Mouse (Mus musculus) large intestine, adult 2 months (tissue): ENCODE data around the gene Slc10a7. TPM values are rescaled to one million over a fixed set of nuclear protein-coding genes. Genes with fewer than 3 reads are reported as not detected.
"Not testable (repeated sequence)": the region's sequence is repeated elsewhere in the genome, so short reads cannot be mapped to it uniquely, and the experiment has no call there.

Experiments used
- DNase-seq: peaks from one replicate; pipeline ENCODE4 v3.0.0-alpha.2; 2012; ENCODE audit warnings: low read depth, low spot score
- WGBS: fragments of 180-500 bp; shearing (Covaris S2); methylation state at CpG from one replicate; pipeline ENCODE4 v1.1.7; 2018; 5-methylcytosine and 5-hydroxymethylcytosine counted together
- polyA plus RNA-seq: library from polyadenylated mRNA; depleted of rRNA; stranded (reverse); fragments of >200 nt; gene quantifications from 2 replicates; pipeline ENCODE4 v1.2.3, GENCODE M21; 2012; rRNA removed

The Slc10a7 gene
- 8.5 and 9.1 TPM in 2 replicates for polyA plus RNA-seq

GRCm38 (mm10) chr8:78509273-78510031 is at the start of gene Slc10a7:
TSS of gene Slc10a7 (plus strand) at chr8:78509346.
- DNase-seq = no peak
- 1% methylated on average over 51 of the region's 51 CpGs for WGBS

DNA sequence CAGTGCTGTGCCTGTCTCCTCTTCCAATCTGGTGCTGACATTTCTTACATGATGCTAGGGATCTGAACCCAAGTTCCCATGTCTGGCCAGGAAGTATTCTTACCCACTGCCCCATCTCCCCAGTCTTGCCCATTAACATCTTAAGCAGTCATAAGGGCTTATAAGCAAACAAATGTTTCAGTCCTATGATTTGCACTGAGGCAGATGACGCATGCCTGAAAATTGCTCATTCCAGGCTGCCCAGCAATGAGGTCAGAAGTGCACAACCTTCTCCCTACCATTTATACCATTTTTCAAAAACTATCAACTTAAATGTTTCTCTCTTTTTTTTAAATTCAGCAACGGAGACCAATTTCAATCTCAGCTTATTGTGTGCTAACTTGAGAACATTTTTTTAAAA is 45.2 kb upstream of the Slc10a7 start:
- WGBS = 60% methylated on average over 2 of the region's 2 CpGs
- no peak for DNase-seq

GRCm38 (mm10) chr8:78467889-78468288 is 41.3 kb upstream of the Slc10a7 start:
- 80% methylated on average over 2 of the region's 2 CpGs for WGBS
- no peak for DNase-seq

GRCm38 (mm10) chr8:78477051-78477829 is 31.9 kb upstream of the Slc10a7 start:
- DNase-seq = no peak
- WGBS = 46% methylated on average over 6 of the region's 6 CpGs

DNA sequence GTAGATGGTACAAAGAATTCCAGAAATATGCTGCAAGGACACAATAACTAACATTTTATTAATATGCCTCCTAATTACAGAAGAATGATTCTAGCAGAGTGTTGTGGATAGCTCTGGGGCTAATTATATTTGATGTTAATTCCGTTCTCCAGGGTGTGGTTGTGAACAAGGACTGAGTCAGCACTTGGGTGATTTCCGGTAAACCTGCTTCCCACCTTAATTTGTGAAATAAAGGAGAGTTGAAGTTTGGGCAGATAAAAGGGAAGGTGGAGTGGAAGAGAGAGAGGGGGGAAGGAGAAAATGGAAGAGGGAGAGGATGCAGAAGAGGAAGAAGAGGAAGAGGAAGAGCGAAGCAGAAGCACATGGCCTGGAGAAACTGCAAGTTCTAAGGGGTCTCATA is 19.4 kb upstream of the Slc10a7 start:
- no peak for DNase-seq
- WGBS = 69% methylated on average over 3 of the region's 3 CpGs

DNA sequence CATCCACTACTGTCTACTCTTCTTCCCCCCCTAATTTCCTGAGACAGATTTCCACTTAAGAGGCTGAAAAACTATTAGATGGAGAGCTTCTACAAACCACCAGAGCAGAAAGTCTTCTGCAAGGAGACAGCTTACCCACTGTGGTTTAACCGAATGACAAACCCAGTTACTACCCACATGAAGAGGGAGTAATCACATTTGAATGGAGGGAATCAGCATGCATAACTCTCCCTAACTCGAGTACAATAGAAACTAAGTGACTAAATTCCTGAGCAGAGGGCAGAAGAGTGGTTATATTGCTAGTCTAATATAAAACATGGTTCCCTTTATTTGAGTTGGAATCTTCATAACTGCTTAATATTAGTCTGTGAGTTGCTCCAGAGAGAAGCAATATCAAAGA is 16.1 kb upstream of the Slc10a7 start:
- DNase-seq = no peak
- WGBS = 44% methylated on average over 2 of the region's 2 CpGs

DNA sequence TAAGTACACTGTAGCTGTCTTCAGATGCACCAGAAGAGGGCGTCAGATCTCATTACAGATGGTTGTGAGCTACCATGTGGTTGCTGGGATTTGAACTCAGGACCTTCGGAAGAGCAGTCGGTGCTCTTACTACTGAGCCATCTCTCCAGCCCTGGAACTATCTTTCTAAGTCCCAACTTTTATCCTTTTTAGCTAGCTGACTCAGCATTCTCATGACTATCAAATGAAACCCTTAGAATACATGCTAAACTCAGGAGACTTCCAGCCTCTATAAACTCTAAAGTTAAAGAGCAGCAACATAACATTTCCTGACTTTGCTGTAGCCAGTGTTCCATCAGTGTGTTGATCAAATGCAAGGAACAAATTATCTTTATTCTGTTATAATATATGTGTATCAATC is 12.9 kb upstream of the Slc10a7 start:
- WGBS = 98% methylated on average over 3 of the region's 3 CpGs

DNA sequence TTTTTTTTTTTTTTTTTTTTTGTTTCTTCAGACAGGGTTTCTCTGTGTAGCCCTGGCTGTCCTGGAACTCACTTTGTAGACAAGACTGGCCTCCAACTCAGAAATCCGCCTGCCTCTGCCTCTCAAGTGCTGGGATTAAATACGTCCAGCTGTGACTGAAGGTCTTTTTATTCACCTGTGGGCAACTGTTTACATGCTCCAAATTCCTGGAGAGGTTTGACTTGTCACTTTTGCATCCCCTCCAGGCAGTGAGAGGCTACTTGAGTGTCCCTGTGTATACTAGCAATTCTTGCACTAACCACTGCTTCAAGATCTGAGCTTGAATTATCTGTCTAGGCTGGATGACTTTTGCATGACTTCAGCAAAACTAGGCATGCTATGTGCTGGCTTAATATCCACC is 6.4 kb upstream of the Slc10a7 start:
- no peak for DNase-seq
- 74% methylated on average over 2 of the region's 2 CpGs for WGBS

More for the DNA sequence above, 12.9 kb upstream of the Slc10a7 start:
- not testable (repeated sequence) for DNase-seq

GRCm38 (mm10) chr8:78507979-78508718 is 997 bp upstream of the Slc10a7 start:
- no peak for DNase-seq
- WGBS = 1% methylated on average over 38 of the region's 38 CpGs

GRCm38 (mm10) chr8:78508719-78509272 is 350 bp upstream of the Slc10a7 start, which contains the start of gene Rbmxl1:
TSS of gene Rbmxl1 (minus strand) at chr8:78508898.
- no peak for DNase-seq
- 1% methylated on average over 70 of the region's 70 CpGs for WGBS

DNA sequence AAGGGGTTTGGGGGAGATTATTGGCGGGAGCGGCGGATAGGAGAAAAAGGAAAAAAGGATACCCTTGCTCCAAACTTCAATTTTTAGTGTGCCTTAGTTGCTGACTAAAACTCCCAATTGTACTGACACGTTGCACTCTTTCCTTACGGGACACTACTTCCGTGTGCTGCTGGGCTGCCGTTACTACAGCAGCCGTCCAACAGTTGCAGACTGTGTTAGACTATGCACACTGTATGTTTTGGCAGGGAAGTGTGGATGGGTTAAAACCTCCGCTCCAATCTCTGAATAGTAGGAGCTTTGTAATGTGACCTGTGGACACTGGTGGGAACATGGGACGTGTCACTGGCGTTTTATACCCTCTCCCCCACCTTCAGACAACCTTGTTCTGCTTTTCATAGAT is 948 bp downstream of the Slc10a7 start:
- under 1% methylated on average over 11 of the region's 11 CpGs for WGBS
- DNase-seq = no peak

DNA sequence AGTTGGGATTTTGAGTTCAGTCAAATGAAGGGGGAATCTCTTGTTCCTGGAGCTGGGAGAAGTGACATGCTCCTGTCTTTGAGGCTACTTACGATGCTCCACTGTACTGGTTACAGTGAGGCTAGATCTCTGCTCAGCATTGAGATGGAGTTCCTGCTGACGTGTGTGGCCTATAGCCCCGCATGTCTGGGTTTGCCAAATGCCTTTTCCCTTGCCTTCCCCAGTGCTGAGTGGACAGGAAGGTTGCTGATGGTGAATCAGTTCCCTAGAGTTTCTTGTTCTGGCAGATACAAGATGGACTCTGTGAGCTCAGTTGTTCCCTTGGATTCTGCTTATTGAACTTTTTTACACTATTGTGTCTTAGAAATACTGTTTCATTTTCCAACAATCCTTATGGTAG is 1.8 kb downstream of the Slc10a7 start:
- WGBS = 74% methylated on average over 3 of the region's 3 CpGs
- DNase-seq = no peak

DNA sequence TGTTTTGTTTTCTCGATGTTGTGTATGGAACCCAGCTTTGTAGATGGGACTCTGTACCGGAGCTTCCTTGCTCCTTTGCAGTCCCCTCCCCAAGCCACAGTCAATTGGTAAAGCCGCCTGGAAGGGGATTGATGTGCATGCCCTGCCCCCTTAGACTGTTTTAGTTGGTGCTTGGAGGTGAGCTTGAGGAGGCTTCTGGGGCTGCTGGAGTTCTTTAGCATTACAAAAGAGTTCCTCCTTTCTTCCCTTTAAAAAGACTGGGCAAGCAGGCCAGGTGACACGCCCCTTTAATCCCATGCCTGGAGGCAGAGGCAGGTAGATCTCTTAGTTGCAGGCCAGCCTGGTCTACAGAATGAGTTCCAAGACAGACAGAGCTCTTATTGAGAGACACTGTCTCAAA is 4.0 kb downstream of the Slc10a7 start:
- WGBS = 99% methylated on average over 4 of the region's 4 CpGs
- DNase-seq = no peak

DNA sequence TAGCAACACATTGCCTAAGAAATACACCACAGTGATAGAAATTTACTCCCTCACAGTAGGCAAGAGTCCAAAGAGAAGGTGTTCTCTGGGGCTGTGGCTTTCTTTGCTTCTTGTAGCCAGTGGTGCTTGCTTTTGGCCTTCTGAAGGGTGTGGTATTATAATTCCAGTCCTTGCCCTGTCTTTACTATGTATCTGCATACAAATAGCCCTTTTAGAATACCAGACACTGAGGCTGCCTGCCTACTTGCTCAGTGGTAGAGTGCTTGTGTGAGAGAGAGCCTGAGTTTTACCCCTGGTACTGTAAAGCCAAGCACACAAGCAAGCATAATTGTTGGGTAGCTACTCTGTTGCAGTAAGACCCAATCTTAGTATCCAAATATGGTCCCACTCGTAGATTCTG is 5.6 kb downstream of the Slc10a7 start:
- 93% methylated on average over 1 of the region's 1 CpGs for whole genome bisulfite sequencing
- DNase-seq = no peak

DNA sequence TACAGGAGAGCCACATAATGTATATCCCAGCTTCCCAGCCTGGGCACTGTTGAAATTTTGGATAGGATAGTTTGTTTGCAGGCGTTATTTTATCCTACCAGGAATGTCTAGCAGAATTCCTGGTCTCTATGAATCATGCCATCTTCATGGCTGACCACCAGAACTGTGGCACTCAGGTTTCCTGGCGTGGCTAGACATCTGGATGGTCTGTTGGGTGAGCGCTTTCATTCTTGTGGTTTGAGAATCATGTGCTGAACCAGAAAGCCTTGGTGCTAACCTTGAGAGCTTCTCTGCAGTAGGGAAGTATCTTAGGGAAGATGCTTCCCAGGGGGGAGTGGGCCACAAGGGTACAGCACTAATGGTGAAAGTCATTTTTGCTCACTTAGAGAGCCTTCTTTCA is 6.0 kb downstream of the Slc10a7 start:
- DNase-seq = no peak
- WGBS = 87% methylated on average over 3 of the region's 3 CpGs

DNA sequence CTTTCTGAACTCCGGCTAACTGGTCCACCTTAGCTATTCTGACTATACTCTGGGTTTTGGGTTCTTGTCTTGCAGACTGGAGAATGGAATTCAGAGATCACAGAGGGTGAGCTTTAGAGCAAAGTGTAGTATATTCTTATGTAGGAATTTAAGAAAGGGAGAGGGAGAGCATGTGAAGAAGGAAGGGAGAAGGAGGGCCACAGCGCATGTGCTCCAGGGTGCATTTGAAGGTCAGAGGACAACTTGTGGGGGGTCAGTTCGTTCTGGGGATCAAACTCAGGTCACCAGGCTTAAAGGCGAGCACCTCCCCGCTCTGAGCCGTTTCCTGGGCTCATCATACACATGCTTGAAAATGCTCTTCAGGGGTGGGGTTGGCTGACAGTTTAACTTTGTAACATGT is 24.8 kb downstream of the Slc10a7 start:
- no peak for DNase-seq
- 86% methylated on average over 6 of the region's 6 CpGs for WGBS

DNA sequence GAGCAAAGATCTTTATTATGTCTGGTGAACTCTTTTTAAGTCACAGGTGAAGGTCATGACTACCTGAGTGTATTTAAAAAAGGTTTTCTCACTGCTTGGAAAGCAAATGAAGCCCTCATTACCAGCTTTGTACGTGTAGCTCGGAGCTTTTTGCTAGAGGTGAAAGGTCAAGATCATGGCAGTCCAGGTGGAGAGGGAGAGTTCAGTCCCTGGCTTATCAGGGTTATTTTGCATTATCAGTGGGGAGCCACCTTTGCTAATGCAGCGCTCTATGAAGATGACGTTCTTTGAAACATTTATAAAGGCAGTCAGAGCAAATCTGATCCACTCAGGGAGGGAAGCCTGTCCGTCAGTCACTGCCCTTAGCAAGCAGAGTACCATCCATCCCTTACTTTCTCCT is 27.6 kb downstream of the Slc10a7 start:
- no peak for DNase-seq
- WGBS = 83% methylated on average over 5 of the region's 5 CpGs

DNA sequence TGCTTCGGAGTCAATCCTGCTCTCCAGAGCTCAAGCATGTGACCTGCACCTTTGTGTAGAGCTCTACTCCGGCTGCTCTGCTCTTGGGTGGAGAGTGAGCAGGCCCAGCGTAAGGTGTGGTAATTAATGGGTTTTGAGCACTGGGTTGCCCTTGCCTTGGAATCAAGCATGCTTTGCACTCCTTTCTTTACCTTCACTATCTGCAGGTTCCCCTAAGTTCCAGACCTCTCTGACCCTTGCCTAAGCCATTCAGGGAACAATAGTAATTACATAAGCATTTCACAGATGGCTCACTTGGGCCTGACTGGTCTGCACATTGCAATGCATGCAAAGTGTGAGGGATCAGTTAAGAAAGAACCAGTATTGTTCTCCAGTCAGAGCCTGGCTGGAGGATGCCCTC is 28.6 kb downstream of the Slc10a7 start:
- WGBS = 94% methylated on average over 3 of the region's 3 CpGs
- no peak for DNase-seq

- not testable (repeated sequence) for DNase-seq
- 94% methylated on average over 6 of the region's 6 CpGs for WGBS
Measured at GRCm38 (mm10) chr8:78542670-78543069, 33.5 kb downstream of the Slc10a7 start.

DNA sequence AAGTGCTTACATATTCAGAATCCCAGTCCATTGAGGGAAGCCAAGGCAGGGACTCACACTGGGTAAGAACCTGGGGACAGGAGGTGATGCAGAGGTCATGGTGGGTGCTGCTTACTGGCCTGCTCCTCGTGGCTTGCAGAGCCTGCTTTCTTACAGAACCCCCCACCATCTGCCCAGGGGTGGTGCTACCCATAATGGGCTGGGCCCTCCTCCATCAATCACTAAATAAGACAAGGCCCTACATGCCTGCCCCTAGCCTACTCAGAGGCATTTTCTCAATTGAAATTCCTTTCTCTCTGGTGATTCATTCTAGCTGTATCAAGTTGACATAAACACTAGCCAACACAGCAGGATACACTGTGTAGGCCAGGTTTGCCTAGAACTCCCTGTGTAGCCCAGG is 34.5 kb downstream of the Slc10a7 start:
- WGBS = 48% methylated on average over 1 of the region's 1 CpGs
- no peak for DNase-seq
